Mouse (Mus musculus): ENCODE measurements around the gene Hist1h3c. TPM values are rescaled to one million over a fixed set of nuclear protein-coding genes. Genes with fewer than 3 reads are reported as not detected.
A peak's percentile ranks its signal among the peaks of the same experiment; 100 is the strongest.

Hist1h3c gene
- polyA plus RNA-seq, 2 experiments from 2014 or later: 1.3 TPM; not detected in 1

DNA sequence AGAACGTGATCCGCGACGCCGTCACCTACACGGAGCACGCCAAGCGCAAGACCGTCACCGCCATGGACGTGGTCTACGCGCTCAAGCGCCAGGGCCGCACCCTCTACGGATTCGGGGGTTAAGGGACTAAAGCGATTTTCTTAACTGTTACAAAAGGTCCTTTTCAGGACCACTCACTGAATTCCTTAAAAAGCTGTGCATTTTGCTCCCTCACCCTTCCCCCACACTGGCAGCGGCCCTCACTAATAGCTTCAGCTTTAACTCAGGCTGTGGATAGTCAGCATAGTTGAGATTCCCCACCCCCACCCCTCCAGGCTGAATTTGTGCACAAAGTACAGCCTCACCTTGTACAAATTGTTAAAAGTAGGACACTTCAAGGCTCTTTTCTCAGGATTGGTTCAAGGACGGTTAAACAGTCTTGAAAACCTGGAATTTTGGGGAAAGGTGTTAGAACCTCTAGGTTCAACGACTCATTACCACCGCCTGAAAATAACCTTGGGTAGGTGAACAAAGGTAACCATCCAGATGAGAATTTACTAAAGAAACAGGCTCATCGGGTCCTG lies 11.9 kb upstream of the Hist1h3c start:
- no peak for ATAC-seq

DNA sequence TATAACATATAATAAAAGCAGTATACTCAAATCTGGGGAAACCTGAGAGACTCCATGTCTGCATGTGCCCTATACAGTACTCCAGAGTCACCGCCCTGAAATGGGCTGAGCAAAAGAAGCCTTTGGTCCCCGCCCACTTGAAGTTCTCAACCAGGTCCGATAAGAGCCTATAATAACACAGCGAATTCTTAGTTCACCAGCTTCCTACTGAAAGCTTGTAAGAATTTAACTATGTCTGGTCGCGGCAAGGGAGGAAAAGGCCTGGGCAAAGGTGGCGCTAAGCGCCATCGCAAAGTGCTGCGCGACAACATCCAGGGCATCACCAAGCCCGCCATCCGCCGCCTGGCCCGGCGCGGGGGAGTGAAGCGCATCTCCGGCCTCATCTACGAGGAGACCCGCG lies 11.4 kb upstream of the Hist1h3c start, which contains the start of gene Hist1h4b:
Gene Hist1h4b, plus strand, starts transcription at position 224 of the 400 bp plus-strand sequence.
- ATAC-seq: peak; percentile 61

DNA sequence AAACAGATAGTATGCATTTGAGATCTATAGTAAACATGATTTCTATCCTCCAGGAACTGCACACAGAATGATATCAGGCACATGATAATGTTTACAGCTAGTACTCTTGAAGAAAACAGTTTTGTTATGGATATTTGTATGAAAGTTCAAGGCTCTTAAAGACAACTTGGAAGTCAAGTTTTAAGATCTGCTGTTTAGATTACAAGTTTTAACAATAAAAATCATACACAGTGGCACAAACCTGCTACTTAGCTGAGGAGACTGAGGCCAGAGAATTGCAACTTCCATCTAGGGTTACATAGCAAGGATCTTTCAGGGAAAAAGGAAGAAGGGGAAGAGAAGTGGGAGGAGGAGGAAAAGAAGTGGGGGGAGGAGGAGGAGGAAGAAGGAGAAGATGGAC lies 9.6 kb upstream of the Hist1h3c start:
- ATAC-seq: no peak

DNA sequence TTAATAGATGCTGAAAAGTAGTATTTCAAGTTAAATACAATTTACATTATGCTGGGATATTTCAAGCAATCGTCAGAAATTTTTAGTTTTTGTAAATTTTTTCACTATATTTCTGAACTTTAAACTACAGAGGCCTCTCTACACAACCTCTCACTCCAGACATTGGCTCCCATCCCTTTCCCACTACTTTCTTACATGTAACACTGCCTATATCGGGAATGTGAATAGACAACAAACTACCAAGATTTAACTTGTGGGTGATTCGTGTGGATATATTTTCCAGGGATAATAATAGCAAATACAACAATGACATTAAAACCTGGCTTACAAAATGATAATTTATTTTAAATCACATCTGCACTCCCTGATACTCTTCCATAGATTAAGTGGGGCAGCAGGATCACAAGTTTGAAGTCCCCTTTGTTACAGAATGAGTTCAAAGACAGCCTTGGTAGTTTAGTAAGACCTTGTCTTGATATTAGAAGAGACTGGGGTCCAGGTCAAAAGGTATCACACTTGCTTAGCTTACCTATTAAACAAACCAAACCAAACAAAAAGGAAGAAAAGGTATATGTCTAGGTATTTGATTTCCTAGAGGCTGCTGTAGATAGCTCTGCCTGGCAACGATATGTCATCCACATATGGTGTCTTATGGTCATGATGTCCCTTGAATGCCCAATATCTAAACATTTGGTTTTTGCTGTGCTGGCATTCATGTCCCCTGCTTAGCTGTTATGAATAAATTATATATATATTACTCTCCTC lies 8.1 kb upstream of the Hist1h3c start:
- no peak for ATAC-seq

DNA sequence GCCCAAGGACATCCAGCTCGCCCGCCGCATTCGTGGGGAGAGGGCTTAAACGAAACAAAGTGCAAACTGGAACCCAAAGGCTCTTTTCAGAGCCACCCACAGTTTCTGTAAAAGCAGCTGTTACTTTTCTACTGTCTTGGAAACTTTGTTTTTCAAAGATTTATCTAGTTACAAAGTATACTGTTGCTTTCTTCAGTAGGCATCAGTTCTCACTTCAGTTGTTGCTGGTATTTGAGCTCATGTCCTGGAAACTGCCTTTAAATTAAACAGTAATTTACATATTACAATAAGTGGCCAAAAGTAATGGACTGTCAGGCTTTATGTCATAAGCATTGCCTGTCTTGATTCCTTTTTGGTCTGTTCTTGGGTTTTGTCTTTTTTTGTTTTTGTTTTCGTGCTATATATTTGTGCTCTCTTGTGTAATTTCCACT lies 7.4 kb upstream of the Hist1h3c start:
- ATAC-seq: no peak

DNA sequence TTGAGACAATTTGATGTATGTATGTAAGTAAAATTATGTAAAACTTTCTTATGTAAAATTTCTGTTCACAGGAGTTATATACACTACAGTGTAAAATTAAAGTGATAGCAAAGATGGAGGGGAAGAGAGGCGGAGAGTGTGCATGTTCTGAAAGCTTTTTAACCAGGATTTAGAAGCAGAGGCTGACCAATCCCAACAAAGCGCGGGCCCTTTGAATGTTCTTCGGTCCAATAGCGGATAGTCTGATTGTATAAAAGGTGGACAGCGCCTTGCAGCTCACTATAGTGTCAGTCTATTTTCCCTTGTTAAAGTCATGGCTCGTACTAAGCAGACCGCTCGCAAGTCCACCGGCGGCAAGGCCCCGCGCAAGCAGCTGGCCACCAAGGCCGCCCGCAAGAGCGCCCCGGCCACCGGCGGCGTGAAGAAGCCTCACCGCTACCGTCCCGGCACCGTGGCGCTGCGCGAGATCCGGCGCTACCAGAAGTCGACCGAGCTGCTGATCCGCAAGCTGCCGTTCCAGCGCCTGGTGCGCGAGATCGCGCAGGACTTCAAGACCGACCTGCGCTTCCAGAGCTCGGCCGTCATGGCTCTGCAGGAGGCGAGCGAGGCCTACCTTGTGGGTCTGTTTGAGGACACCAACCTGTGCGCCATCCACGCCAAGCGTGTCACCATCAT lies 6.8 kb upstream of the Hist1h3c start, which contains the start of gene Hist1h3b:
Gene Hist1h3b, plus strand, starts transcription at position 201 of the 675 bp plus-strand sequence.
- ATAC-seq: peak; percentile 44

DNA sequence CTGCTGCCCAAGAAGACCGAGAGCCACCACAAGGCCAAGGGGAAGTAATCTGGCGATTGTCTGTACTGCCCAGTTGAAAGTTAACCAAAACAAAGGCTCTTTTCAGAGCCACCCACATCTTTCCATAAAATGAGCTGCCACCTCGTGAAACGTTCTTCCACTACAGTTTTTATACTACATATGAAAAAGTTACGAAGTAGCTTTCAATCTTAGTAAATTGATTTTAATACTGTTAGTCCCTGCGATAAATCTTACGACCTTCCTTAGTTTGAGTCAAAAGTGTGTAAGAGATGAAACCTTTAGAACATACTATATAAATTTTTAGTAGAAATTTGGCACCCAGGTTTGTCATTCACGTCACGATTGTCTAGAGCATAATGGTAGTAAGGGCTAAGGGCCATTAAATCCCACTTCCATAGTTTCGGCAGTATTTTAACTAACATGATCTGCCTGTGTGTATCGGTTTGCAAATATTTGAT lies 6.1 kb upstream of the Hist1h3c start:
- no peak for ATAC-seq

DNA sequence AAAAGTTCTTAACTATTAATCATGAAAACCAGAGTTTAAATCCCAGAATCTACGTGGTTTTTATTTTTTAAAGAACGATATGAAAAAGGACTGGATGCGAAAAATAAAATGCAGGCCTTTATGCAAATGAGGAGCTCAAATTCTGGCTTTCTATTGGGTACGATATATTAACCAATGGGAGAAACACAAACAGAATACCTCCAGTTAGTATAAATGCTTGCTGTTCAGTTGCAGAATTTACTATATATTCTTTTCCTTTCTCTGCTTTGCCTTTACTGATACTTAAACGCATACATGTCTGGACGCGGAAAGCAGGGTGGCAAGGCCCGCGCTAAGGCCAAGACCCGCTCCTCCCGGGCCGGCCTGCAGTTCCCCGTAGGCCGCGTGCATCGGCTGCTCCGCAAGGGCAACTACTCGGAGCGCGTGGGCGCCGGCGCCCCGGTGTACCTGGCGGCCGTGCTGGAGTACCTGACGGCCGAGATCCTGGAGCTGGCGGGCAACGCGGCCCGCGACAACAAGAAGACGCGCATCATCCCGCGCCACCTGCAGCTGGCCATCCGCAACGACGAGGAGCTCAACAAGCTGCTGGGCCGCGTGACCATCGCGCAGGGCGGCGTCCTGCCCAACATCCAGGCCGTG lies 5.6 kb upstream of the Hist1h3c start, which contains the start of gene Hist1h2ab:
Gene Hist1h2ab, plus strand, starts transcription at position 288 of the 639 bp plus-strand sequence.
- peak; percentile 46 for ATAC-seq

DNA sequence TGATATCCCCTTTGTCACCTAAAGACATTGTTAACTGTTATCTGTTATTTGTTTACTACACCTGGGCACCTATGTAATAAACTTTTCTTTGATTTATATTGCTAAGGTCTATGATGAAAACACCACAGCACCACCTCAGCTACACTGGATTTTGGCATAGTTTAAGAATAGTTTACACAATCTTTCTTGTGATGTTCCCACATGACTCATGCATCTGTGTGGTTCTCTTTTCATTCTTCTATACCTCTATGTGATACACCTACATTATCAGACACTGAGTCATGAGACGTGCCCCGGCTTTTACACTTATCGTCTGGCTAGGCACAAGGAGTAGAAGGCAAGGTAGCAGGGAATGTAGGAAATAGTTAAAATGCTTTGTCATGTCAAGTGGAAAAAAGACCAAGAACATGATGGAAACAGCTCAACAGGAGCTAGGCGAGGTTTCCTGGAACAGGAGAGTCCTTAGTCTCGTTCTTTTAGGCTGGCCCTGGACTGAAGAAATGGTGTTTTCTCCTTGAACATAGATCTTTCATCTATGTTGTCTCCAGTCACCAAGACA lies 4.2 kb upstream of the Hist1h3c start:
- ATAC-seq: no peak

DNA sequence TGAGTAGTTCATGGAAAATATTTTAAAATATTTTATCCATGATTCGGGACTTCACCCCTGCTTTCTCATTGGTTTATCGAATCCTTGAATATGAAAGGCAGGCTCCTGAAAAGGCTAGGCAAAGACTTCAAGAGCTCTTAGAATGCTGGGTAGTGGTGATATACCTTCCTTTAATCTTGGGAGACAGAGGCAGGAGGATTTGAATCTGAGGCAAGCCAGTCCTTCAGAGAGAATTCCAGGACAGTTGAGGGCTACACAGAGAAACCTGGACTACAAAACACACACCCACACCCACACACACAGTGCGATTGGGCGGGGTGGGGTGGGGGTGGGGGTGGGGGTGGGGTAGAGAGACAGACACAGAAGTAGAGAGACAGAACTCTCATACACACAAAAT lies 2.5 kb upstream of the Hist1h3c start:
- no peak for ATAC-seq

DNA sequence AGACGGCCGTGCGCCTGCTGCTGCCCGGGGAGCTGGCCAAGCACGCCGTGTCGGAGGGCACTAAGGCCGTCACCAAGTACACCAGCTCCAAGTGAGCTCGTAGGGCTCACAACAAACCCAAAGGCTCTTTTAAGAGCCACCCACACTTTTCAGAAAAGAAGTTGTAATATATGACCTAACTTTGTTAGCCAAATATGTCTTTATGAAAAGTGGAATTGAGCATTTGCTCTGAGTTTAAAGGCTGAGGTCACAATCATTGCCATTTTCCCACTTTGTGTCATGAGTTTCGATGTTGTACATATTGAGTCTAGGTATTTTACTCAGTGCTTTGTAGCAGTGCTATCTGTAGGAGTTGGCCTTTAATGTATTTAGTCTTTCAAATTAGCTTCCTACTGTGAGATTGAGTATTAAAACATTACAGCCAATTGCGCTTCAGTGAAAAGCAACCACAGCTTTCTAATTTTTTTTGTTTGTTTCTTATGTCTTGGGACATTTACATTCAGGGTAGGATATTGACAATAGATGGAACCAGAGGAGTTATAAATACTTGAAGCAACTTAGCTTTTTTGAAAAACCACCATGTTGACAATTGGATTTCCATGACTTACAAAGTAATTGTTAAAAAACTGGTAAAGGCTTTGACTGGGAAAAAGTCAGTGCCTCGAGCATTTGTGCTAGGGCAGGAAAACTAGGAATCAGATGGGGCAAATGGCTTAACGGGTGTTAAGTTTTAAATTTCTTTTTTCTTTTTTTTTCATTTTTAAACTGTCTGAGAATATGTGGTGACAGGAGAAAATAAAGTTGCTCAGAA lies 1.9 kb upstream of the Hist1h3c start:
- ATAC-seq: no peak

DNA sequence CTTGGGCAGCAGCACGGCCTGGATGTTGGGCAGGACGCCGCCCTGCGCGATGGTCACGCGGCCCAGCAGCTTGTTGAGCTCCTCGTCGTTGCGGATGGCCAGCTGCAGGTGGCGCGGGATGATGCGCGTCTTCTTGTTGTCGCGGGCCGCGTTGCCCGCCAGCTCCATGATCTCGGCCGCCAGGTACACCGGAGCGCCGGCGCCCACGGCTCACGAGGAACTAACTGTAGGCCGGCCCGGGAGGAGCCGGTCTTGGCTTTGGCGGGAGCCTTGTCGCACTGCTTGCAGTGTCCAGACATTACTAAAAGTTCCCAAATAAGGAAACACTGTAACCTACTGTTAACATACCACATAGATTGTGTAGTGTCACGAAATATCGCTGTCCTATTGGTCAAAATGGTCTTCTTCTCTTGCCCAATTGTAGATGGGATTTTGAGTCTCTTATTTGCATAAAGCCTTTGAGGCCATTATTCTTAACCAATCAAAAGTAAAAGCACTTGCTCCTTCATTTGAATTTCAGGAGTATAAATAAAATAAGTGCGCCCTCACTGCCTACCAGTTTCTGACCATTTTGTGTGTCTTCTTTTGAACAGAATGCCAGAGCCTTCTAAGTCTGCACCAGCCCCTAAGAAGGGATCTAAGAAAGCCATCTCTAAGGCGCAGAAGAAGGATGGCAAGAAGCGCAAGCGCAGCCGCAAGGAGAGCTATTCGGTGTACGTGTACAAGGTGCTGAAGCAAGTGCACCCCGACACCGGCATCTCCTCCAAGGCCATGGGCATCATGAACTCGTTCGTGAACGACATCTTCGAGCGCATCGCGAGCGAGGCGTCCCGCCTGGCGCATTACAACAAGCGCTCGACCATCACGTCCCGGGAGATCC lies 1.0 kb upstream of the Hist1h3c start, which contains the start of gene Hist1h2bb:
Gene Hist1h2bb, plus strand, starts transcription at position 534 of the 880 bp plus-strand sequence.
- peak; percentile 85 for ATAC-seq

DNA sequence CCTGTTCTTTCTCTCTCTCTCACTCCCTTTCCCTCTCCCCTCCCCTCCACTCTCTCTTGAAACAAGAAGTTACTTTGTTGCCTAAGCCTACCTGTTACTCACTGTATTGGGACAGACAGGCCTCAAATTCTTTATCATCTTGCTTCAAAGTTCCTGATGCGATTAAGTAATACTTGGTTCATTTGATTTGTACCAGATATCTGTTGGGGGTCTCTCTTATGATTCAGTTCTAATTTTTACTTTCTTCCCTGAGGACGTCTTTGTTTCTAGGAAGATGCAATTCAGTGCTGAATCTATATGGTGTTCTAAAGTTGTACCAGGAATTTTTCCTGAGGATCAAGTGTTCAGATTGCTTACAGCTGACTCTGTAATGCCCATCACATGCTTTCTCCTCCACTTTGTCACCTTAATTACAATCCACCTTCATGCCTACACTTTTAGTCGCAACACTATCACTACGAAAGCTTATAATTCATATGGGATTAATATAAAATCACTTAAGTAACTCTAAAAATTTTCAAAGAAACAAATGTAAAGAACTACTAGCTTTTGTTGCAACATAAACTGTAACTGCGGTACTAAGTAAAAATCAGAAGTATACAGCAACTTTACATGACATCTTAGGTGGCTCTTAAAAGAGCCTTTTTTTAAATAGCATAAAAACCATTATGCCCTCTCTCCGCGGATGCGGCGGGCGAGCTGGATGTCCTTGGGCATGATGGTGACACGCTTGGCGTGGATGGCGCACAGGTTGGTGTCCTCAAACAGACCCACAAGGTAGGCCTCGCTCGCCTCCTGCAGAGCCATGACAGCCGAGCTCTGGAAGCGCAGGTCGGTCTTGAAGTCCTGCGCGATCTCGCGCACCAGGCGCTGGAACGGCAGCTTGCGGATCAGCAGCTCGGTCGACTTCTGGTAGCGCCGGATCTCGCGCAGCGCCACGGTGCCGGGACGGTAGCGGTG lies 701 bp downstream of the Hist1h3c start:
- no peak for ATAC-seq

DNA sequence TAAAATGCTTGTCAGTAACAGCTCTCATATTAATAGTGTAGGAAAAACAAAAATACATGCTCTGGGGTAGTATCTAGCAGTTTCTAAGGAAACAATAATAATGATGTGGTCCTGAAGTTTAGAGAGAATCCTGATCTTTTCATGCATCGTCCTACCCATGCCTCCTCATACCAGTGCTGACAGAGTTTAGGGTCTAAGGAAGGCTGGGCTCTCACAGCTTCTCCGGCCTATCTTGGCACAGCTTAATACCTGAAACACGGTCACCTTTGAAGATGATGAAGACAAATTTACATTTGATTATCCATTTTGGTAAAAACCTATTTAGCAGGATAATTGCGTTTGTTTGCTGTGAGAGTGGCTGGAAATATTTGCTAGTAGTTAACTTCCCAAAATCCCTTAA lies 1.4 kb downstream of the Hist1h3c start:
- no peak for ATAC-seq

DNA sequence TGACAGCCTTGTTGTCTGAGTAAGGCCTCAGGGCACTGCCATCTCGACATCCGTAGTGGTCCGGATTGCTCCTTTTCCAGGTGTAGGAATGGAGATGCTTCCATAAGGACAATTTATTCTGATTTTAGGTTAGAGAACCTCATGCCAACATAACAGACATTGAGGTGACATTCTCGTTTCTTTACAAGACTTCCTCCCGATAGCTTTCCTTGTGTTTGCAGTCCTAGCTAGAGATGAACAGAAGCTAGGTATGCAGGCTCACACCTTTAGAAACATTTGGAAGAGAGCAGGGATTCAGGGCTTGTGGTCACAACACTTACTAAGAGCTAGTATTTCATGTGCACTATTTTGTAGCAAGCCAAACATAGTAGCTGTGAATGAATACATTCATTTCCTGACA lies 2.2 kb downstream of the Hist1h3c start:
- no peak for ATAC-seq

DNA sequence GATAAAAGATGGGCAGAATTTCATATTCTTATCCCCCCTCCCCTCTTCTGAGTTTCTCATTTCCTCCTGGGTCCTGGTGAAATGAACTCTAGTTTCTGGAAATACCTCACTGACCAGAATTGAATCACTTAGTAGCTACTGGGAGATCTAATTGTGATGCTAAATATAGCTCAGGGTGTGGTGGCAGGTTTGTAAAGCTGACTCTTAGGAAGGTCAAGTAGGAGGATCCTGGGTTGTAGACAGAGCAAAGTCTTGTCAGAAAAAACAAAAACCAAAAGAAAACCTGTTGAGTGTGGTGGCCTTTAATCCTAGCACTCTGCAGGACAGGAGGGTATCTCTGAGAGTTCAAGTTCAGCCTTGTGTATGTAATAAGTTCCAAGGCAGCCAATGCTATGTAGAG lies 3.4 kb downstream of the Hist1h3c start:
- ATAC-seq: no peak

DNA sequence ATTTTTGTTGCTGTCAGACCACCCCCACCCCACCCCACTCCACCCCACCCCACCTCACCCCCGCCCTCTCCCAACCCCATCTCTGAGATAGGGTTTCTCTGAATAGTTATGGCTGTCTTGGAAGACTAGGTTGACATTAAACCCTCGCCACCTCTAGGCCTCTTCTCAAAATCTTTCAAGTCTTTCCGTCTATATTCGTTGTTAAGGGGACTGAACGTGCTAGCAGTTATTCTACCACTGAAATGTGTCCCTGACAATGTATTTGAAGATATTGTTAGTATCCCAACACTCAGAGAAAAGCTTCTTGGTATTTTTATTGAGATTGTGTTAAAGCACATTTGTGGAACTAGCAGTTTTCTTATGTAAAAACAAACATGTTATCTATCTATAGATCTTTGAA lies 4.5 kb downstream of the Hist1h3c start:
- ATAC-seq: no peak

DNA sequence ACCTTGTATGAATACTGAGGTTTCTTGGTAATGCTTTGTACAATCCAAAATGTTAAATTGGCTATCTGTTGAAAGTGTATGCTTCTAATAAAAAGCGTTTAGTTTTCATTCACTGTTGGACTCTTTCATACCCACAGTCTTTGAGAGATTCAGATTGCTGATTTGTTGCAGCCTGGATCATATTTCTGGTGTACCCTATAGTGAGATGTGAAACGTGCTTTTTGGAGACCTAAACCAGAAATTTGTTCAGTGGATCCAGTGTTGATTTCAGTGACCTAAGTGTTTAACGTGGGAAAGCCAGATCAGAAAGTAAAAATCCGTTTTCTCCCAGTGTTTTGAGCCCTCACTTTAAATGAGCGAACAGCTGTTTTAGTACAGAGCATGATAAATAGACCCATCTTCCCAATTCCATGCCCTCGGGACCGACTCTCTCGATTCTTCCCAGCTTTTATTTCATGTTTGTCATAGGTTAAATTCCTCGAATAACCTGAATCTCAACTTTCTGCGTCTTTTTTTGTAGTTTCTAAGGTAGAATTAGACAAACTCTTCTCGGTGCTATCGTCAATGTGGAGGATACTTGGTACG lies 5.1 kb downstream of the Hist1h3c start:
- ATAC-seq: no peak

DNA sequence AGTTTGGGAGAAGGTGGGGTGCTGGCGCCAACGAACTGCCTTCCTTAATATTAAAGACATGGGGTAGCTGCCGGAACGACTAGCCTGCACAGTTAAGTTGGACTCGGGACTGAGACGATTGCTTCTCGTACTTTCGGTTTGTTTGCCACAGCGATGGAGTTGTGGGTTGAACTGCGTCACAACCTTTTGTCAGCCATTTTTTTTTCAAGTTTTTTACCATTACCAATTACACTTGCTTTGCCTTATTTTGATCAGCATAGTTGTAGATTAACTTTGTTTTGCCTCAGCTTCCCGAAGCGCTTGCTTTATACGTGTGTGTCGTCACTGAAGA lies 5.5 kb downstream of the Hist1h3c start:
- ATAC-seq: peak; percentile 66

Measured in CD4-positive, CD25-positive, alpha-beta regulatory T cell, adult 4 months (primary cell).